Mouse (Mus musculus) splenic B cell, adult 2 months (primary cell): ENCODE measurements around the gene Abt1.

Experiments used
- DNase-seq: peaks from one replicate; pipeline ENCODE4 v3.0.0-alpha.2; 2011; ENCODE audit warnings: low read depth, low spot score
- H3K27me3 ChIP-seq: 2 replicates; pipeline ENCODE4 v1.6.1; 2012; ENCODE audit warnings: mild to moderate bottlenecking, low read length, moderate library complexity, mixed read lengths; ENCODE audit not compliant: control insufficient read depth, poor library complexity, insufficient read depth, severe bottlenecking
- H3K36me3 ChIP-seq: 2 replicates; pipeline ENCODE4 v1.6.1; 2012; ENCODE audit warnings: mild to moderate bottlenecking, low read length, moderate library complexity, mixed read lengths; ENCODE audit not compliant: control insufficient read depth, poor library complexity, insufficient read depth, severe bottlenecking

The Abt1 gene

GRCm38 (mm10) chr13:23372433-23372832 is 51.2 kb downstream of the Abt1 start:
- no peaks in the 10 kb centered on the region for H3K36me3 ChIP-seq
- no peak for DNase-seq
- no peaks in the 10 kb centered on the region for H3K27me3 ChIP-seq

- Histone ChIP-seq H3K27me3 (no peaks in the 10 kb centered on the region), H3K36me3 (no peaks in the 10 kb centered on the region)
- DNase-seq: no peak
Measured at GRCm38 (mm10) chr13:23370075-23370474, 53.6 kb downstream of the Abt1 start.

GRCm38 (mm10) chr13:23369421-23369765 is 54.3 kb downstream of the Abt1 start:
- no peaks in the 10 kb centered on the region for H3K27me3 ChIP-seq
- H3K36me3 ChIP-seq: no peaks in the 10 kb centered on the region
- DNase-seq: no peak

GRCm38 (mm10) chr13:23368583-23369420 is 54.9 kb downstream of the Abt1 start, which contains the start of gene Zfp322a:
TSS of gene Zfp322a (minus strand) at chr13:23369208.
- Histone ChIP-seq H3K27me3 (no peaks in the 10 kb centered on the region), H3K36me3 (no peaks in the 10 kb centered on the region)

More at GRCm38 (mm10) chr13:23368583-23369420, 54.9 kb downstream of the Abt1 start, which contains the start of gene Zfp322a:
- peak; percentile 96 for DNase-seq
